Mouse (Mus musculus): ENCODE data around the gene Trappc10.

GRCm38 (mm10) chr10:78147908-78148441 is 96.5 kb downstream of the Trappc10 start:
- TF ChIP-seq CTCF (IDR thresholded peaks at IDR 0.05; ENCODE audit: control insufficient read depth, insufficient read depth, insufficient read length) (no peak), USF1 (IDR thresholded peaks at IDR 0.05; ENCODE audit: low read depth) (no peak), MAX (IDR thresholded peaks at IDR 0.05) (no peak), CEBPB (IDR thresholded peaks at IDR 0.05; ENCODE audit: low read depth) (no peak)
